Mouse (Mus musculus) stomach, postnatal 0 days (tissue): ENCODE measurements at regions not wholly inside any gene's neighbourhood (a gene's known extent, or its start where the extent isn't known, plus 50 kb on each side); places are given as distances from the start of the nearest gene placed in this dataset.

Experiments used
- CTCF ChIP-seq: IDR thresholded peaks from 2 replicates; pipeline ENCODE4 v1.5.1; 2016; ENCODE audit warnings: antibody characterized with exemption, low read depth, mild to moderate bottlenecking, moderate library complexity
- EP300 ChIP-seq: optimal IDR thresholded peaks from 2 replicates; pipeline ENCODE3; 2016; ENCODE audit warnings: antibody characterized with exemption

DNA sequence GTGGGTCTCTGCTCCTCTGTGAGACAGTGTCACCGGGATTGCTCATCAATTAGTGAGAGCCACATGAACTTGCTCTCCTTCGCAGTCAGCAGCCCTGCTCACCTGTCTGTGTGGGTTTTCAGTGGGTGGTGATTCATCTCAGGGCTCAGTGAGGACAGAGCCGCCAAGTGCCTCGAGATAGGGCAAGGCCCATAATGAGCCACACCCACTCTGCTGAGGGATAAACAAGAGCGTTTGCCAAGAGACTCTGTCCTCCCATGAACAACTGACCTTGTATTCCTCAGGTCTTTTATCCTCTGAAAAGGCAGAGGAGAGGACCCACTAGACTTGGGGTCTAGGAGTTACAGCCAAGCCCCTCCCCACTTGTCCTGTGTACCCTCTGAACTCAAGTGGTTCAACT lies 584.2 kb upstream of the 3110018I06Rik start:
- TF ChIP-seq EP300 = no peak
- no peak for TF ChIP-seq CTCF
